Mouse (Mus musculus) ES-Bruce4 (cell line): ENCODE measurements around the gene St8sia2.

Source experiments
- CTCF ChIP-seq: IDR thresholded peaks from one replicate; pipeline ENCODE4 v1.8.1; 2011; ENCODE audit warnings: low read depth, low read length
- POLR2A ChIP-seq: IDR thresholded peaks from one replicate; pipeline ENCODE4 v1.8.1; 2011; ENCODE audit warnings: low read length; ENCODE audit not compliant: insufficient read depth

DNA sequence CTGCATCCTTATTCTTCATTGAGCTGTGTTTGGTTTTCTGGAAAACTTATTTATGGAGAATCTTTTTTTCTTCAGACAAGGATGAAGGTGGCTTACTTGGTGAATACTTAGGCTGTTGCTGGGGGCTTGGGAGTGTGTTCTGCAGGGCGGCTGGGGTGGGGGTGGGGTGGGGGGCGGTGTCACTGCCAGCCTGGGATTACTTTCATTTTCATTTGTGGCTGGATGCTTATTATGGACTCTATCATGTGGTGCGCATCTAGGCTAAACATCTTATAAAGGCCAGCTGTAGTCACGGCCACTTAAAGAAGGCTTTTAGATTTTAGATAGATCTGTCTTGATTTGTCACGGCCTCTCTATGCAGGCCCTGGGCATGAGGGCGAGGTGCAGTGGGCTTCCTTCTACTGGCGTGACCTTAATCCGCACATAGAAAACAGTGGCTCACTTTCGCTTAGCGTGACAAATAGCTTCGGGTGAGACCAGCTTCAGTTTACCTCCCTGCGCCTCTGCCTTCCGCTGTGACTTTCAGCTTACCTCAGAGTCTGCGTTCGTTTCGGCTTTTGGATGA lies 92.5 kb downstream of the St8sia2 start:
- no peak for TF ChIP-seq POLR2A
- TF ChIP-seq CTCF = no peak
